Mouse (Mus musculus) forebrain, embryonic 16.5 days (tissue): Measurements from ENCODE around the gene C8a. TPM values are rescaled to one million over a fixed set of nuclear protein-coding genes. Genes with fewer than 3 reads are reported as not detected.
A peak's percentile ranks its signal among the peaks of the same experiment; 100 is the strongest.

Experiments
- ATAC-seq: fragments of 200-750 bp; cut with Nextera tagmentation; 2 replicates; pipeline ENCODE4 v1.8.0; 2017; ENCODE audit warnings: mild to moderate bottlenecking, moderate library complexity
- H3K27ac ChIP-seq: fragments of 300-500 bp; sonication (generic); 2 replicates; pipeline ENCODE4 v1.5.1; 2014; ENCODE audit warnings: low read length, control low read depth
- H3K27me3 ChIP-seq: fragments of 300-500 bp; sonication (generic); replicated peaks from 2 replicates; pipeline ENCODE4 v1.6.1; 2014; ENCODE audit warnings: low read length; ENCODE audit not compliant: control insufficient read depth, insufficient read depth
- H3K36me3 ChIP-seq: fragments of 300-500 bp; sonication (generic); 2 replicates; pipeline ENCODE4 v1.6.1; 2014; ENCODE audit not compliant: control insufficient read depth, insufficient read depth
- H3K4me1 ChIP-seq: fragments of 300-500 bp; sonication (generic); replicated peaks from 2 replicates; pipeline ENCODE4 v1.6.1; 2014; ENCODE audit warnings: low read length; ENCODE audit not compliant: control insufficient read depth, insufficient read depth
- H3K4me2 ChIP-seq: fragments of 300-500 bp; sonication (generic); 2 replicates; pipeline ENCODE4 v1.6.1; 2014; ENCODE audit warnings: mild to moderate bottlenecking, low read length, control low read depth
- H3K4me3 ChIP-seq: fragments of 300-500 bp; sonication (generic); replicated peaks from 2 replicates; pipeline ENCODE4 v1.5.1; 2014; ENCODE audit warnings: mild to moderate bottlenecking, low read length, control low read depth
- H3K9ac ChIP-seq: fragments of 300-500 bp; sonication (generic); replicated peaks from 2 replicates; pipeline ENCODE4 v1.6.1; 2014; ENCODE audit warnings: low read depth, low read length, control low read depth
- H3K9me3 ChIP-seq: fragments of 300-500 bp; sonication (generic); 2 replicates; pipeline ENCODE4 v1.6.1; 2016; ENCODE audit warnings: low read length; ENCODE audit not compliant: control insufficient read depth
- WGBS: fragments of 180-500 bp; shearing (Covaris S2); extraction: QIAGEN DNeasy Blood & Tissue Kit; methylation state at CpG from one replicate; pipeline ENCODE4 v1.1.7; 2014; 5-methylcytosine and 5-hydroxymethylcytosine counted together
- polyA plus RNA-seq: library from polyadenylated mRNA; unstranded; fragments of >200 nt; fragmentation: Nextera tagmentation; extraction: Ambion mirVana; gene quantifications from 2 replicates; pipeline ENCODE4 v1.2.1, GENCODE M21; 2015

C8a gene
- polyA plus RNA-seq, 1 experiment from 2014 or later = not detected

DNA sequence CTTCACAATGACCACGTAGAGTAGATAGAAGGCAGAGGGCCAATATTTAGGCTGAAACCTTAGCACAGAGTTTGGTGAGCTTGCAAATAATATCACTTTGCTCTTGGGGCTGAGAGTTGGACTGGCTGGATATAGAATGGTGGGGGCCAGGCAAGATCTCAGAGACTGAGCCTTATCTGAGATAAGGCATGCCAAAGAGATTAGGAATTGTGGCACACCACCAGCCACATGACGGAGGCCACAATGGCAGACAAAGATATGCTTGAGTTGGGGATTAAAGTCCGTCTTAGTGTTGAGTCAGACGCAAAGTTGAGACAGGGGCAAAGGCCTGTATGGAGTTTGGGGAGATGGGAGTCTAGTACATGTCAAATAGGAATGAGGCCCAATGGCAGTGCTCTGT is 84.1 kb downstream of the C8a start:
- Histone ChIP-seq H3K27me3 (no peaks in the 10 kb centered on the region), H3K4me2 (no peak overlapping the region), H3K9me3 (no peaks in the 10 kb centered on the region), H3K4me3 (no peak overlapping the region), H3K9ac (no peak overlapping the region), H3K4me1 (no peaks in the 10 kb centered on the region), H3K36me3 (no peaks in the 10 kb centered on the region), H3K27ac (no peak overlapping the region)
- no peak for ATAC-seq
- WGBS = 93% methylated on average over 4 of the region's 4 CpGs

DNA sequence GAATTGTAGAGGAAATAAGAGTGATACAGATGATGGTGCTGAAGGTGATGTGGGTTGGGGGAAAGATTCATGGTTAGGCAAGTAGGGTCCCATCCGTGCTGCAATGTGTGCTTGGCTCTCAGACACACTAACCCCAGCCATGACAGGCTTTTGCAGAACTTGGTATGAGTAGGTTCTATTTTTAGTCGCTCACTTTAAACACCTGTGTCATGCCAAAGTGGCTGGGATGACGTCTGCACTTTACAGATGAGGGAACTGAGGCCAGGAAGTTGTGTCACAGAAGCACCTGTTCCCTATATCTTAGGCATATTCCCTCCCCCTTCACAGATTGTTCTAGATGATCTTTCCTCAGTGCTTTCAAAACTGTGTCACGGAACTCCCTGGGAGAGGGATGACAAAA is 93.9 kb downstream of the C8a start:
- no peak overlapping the region for H3K4me3 ChIP-seq
- no peaks in the 10 kb centered on the region for H3K36me3 ChIP-seq
- no peak overlapping the region for H3K4me2 ChIP-seq
- no peaks in the 10 kb centered on the region for H3K9me3 ChIP-seq
- WGBS = 84% methylated on average over 4 of the region's 4 CpGs
- H3K27me3 ChIP-seq = no peaks in the 10 kb centered on the region
- no peak overlapping the region for H3K9ac ChIP-seq
- ATAC-seq = no peak
- H3K4me1 ChIP-seq = no peaks in the 10 kb centered on the region
- no peak overlapping the region for H3K27ac ChIP-seq

DNA sequence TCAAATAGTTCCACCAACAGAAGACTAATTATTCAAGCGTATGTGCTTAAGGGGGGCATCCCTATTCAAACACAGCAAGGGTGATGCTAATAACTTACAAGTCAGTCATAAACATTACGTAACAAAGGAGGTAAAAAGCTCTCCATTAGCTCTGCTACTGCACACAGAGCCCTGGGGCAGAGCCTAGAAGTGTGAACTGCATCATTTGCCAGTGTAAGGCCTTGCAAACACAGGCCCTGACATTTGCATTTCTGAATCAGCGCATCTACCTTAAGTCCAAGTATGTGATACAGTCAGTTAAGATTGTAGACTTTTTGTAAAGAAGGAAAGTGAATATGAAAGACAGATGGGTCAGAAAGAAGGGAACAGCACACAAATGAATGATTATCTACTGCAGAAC is 94.8 kb downstream of the C8a start:
- Histone ChIP-seq H3K4me3 (no peak overlapping the region), H3K9me3 (no peaks in the 10 kb centered on the region), H3K27me3 (no peaks in the 10 kb centered on the region), H3K27ac (no peak overlapping the region), H3K36me3 (no peaks in the 10 kb centered on the region), H3K9ac (no peak overlapping the region), H3K4me2 (no peak overlapping the region), H3K4me1 (no peaks in the 10 kb centered on the region)
- 87% methylated on average over 3 of the region's 3 CpGs for WGBS
- no peak for ATAC-seq

DNA sequence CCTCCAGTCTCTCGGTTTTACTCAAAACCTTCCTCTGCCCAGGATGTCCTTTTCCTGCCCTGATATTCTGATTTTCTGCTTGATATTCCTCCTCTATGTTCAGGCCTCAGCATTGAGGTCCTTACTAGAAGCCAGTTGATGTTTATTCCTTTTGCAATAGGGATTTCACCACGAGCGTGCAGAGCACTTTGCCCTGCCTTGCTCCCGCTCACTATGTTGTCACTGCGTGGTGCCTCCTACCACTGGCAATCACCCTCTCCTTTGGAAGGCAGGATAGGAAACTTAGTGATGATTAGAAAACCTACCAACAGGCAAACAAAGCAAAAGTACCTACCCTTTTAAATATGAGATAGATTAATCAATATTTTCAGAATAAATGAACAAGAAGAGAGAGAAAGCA is 96.7 kb downstream of the C8a start:
- no peak for ATAC-seq
- Histone ChIP-seq H3K4me3 (no peak overlapping the region), H3K4me1 (no peaks in the 10 kb centered on the region), H3K9me3 (no peaks in the 10 kb centered on the region), H3K36me3 (no peaks in the 10 kb centered on the region), H3K4me2 (no peak overlapping the region), H3K27me3 (no peaks in the 10 kb centered on the region), H3K9ac (no peak overlapping the region), H3K27ac (no peak overlapping the region)
- WGBS = 89% methylated on average over 5 of the region's 5 CpGs

DNA sequence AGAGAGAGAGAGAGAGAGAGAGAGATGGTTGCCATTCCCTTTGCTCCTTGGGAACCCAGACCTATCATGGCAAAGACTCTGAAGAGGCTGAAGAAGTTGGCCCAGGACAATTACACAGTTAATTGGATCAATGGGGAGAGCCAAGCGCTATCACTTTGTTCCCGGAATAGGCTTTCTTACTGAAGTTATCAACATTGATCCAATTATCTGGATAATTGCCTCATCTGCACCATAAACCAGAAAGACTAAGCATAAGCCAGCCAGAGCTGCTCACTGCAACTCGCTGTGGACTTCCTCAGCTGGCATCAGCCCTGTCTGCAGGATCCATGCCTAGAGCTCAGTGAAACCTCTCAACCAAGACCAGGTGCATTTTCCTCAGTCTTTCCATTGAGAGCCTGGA is 100.6 kb downstream of the C8a start:
- Histone ChIP-seq H3K4me1 (no peaks in the 10 kb centered on the region), H3K9me3 (no peaks in the 10 kb centered on the region), H3K27ac (no peak overlapping the region), H3K27me3 (no peaks in the 10 kb centered on the region), H3K4me3 (no peak overlapping the region), H3K9ac (no peak overlapping the region), H3K36me3 (no peaks in the 10 kb centered on the region), H3K4me2 (no peak overlapping the region)
- 19% methylated on average over 3 of the region's 3 CpGs for WGBS
- no peak for ATAC-seq

GRCm38 (mm10) chr4:104770331-104770730 is 105.9 kb downstream of the C8a start:
- H3K9ac ChIP-seq = no peak overlapping the region
- no peak overlapping the region for H3K4me2 ChIP-seq
- peaks cover 8% of the 10 kb centered on the region; the same call in 1 of the 2 replicates for H3K4me1 ChIP-seq
- 34% methylated on average over 4 of the region's 4 CpGs for WGBS
- no peak for ATAC-seq
- no peaks in the 10 kb centered on the region for H3K36me3 ChIP-seq
- no peaks in the 10 kb centered on the region for H3K27me3 ChIP-seq
- H3K9me3 ChIP-seq = no peaks in the 10 kb centered on the region
- H3K27ac ChIP-seq = no peak overlapping the region
- no peak overlapping the region for H3K4me3 ChIP-seq

- Histone ChIP-seq H3K36me3 (no peaks in the 10 kb centered on the region), H3K27me3 (no peaks in the 10 kb centered on the region), H3K4me3 (no peak overlapping the region), H3K9ac (no peak overlapping the region), H3K27ac (no peak overlapping the region), H3K9me3 (no peaks in the 10 kb centered on the region), H3K4me1 (peaks cover 8% of the 10 kb centered on the region; the same call in 1 of the 2 replicates), H3K4me2 (0 out of 2 replicates have a peak overlapping the region, but pooled peaks have one; percentile 14)
- peak; percentile 43; the same call in 1 of the 2 replicates for ATAC-seq
- 35% methylated on average over 8 of the region's 8 CpGs for WGBS
Measured at GRCm38 (mm10) chr4:104769602-104770001, 106.6 kb downstream of the C8a start.

DNA sequence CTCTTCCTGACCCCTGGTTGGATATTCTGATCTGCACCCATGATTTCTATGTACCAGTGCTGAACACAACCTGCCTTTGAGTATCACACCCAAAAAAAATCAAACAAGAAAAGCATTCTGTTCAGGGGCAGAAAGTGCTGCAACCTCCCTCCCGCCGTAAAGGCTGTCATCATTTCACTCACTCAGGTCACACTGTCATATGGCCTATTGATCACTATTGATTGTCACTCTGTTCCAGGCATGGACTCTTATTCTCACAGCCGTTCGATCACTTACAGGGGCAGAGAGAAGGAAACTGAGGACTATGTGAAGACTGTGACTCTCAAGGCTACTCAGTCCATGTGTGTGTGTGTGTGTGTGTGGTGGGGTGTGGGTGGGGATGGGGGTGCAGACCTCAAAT is 108.0 kb downstream of the C8a start:
- WGBS = 95% methylated on average over 4 of the region's 4 CpGs
- no peak overlapping the region for H3K4me2 ChIP-seq
- no peak for ATAC-seq

GRCm38 (mm10) chr4:104766065-104766464 is 110.1 kb downstream of the C8a start, which contains the start of gene C8b:
C8b (plus strand) TSS chr4:104766317.
- H3K4me2 ChIP-seq = no peak within 1 kb of the TSS
- no peaks in the 10 kb centered on the region for H3K9me3 ChIP-seq
- ATAC-seq = no peak
- no peaks in the 10 kb centered on the region for H3K27me3 ChIP-seq
- H3K4me1 ChIP-seq = peaks cover 14% of the 10 kb centered on the region
- H3K36me3 ChIP-seq = no peaks in the 10 kb centered on the region
- WGBS = 96% methylated on average over 8 of the region's 8 CpGs
- H3K27ac ChIP-seq = no peak within 1 kb of the TSS
- no peak within 1 kb of the TSS for H3K9ac ChIP-seq
- no peak within 1 kb of the TSS for H3K4me3 ChIP-seq

More for the DNA sequence above, 108.0 kb downstream of the C8a start:
- Histone ChIP-seq H3K36me3 (no peaks in the 10 kb centered on the region), H3K4me1 (peaks cover 8% of the 10 kb centered on the region; the same call in 1 of the 2 replicates), H3K27me3 (no peaks in the 10 kb centered on the region), H3K4me3 (no peak overlapping the region), H3K27ac (no peak overlapping the region), H3K9me3 (no peaks in the 10 kb centered on the region), H3K9ac (no peak overlapping the region)
